Mouse (Mus musculus): Measurements from ENCODE around the gene Hmgcs2.
A peak's percentile ranks its signal among the peaks of the same experiment; 100 is the strongest.

Hmgcs2 gene

DNA sequence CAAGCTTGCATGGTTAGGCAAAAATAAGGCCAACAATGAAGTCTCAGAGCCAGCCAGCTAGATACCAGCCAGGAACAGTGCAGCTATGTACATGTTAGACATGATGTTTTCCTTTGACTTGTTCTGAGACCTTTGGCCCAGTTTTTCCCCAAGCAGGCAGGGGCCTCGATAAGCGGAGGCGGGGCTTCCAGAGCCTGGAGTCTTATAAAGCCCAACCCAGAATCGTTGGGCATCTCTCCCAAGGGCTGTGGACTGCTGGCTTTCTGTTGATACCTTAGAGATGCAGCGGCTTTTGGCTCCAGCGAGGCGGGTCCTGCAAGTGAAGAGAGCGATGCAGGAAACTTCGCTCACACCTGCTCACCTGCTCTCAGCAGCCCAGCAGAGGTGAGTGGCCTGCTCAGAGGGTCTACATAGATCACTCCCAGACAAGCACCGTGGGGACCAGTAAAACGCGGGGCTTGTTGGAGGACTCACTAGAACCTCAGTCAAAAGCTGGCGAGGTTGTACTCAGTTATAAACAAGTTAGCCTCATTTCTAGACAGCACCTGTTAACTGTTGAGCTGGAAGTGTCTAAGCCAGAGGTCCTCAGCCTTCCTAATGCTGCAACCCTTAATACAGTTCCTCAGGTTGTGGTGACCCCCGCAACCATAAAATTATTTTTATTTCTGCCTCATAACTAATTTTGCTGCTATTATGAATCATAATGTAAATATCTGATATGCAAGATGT lies at the start of gene Hmgcs2:
TSS of gene Hmgcs2 (plus strand) at position 232 of the 729 bp plus-strand sequence.
- DNase-seq, result peak; percentile 76

DNA sequence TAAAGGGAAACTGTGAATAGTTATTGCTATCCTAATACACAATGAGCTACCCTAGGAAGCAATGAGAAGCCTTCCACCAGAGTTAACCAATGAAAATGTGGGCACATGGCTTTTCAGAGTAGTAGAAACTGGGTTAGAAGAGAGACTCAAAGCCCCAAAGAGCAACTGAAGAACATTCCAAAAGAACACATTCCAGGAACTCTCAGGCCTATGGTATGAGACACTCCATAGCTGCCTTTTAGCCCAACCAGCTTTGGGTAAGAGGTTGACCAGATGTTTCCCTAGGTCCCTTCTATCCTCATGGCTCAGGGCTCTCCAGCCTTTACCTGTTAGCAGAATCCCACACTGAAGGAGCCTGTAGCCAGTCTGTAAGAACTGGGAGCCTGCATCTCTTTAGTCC lies 46.7 kb upstream of the Hmgcs2 start:
- DNase-seq, result no peak

DNA sequence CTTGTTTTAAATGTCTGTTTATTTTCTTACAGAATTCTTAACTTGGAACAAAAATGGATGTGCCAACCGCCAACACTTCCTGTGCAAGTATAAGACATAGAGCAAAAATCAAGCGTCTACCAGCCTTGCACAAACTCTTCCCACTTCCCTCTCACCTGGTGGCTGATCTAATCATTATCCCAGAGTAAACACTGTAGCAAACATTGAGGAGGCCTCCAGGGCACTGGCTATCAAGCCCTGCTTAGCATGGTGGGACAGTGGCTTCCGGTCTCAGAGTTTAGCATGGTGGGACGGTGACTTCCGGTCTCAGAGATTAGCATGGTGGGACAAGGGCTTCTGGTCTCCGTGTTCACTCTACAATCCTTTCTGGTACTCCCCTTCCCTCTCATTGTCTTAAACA lies 44.0 kb upstream of the Hmgcs2 start:
- no peak for DNase-seq

DNA sequence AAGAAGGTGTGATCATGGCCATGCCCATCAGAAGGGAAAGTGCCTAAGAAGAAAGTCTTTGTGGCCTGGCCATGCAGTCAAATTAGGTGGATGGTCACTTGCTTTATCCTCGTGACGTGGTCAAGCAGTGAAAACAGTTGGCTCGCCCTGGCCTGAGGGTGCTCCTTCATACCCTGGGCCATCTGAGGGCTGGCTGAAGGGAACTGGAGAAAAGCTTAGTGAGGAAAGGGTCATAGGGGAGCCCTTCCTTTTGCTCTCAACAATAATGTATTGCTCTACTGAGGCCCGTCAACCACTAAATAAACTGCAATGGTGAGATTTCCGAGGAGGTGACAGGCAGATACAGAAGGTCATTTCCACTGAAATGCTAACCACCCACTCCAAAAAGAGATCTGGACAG lies 43.0 kb upstream of the Hmgcs2 start:
- no peak for DNase-seq

DNA sequence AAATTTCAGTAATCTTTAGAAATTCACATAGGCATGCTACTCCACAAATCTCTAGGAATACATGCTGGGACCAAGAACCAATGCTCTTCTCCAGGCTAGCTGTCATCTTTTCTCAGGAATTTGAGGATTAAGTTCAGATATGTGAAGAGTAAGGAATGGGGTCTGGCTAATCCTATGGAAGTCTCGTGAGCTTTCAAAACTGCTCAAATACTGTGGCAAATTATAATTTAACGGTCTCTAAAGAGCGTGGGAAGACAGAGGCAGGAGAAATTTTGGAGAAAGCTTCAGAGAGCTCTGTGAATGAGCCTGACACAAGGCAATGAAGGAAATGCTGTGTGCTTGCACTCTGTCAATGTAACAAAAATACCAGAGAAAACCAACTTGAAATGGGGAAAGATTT lies 42.1 kb upstream of the Hmgcs2 start:
- DNase-seq, result no peak

DNA sequence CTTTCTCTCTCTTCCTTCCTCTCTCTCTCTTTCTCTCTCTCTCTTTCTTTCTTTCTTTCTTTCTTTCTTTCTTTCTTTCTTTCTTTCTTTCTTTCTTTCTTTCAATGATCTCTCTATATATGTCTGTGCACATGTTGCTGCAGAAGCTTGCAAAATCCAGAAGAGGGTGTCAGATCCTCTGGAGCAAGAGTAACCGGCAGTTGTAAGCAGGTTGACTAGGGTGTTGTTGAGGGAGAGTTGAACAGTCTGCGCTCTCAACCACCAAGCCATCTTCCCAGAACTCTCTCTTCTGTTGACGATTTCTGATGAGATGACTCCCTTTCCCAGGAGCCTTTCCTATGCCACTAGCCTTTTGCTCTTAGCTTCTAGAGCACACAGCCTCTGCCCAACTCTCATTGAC lies 38.2 kb upstream of the Hmgcs2 start:
- DNase-seq, result no peak

DNA sequence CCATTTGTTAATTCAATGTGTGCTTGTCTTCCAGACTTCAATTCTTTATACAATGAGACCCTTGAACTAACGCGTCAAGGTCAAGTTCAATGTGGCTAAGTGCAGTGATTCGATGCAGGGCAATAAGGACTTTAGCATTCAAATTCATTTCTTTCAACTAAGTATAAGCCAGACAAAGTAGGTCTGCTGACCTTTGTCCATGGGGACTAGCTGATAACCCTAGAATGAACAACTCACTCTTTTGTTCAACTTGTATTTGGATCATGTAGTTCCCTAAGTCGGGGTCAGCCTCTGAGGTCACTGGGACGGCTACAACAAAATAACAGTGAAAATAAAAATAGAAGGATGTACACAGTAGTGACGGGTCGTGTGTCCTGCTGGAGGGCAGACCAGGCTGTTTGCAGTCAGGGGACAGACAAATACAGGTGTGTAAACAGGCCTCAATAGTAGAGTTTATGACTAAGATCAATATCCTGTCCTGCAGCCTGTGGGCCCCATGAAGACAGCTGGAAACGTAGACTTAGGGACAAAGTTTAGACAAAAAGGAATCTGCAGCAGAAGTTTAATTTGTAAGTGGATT lies 37.7 kb upstream of the Hmgcs2 start:
- no peak for DNase-seq

DNA sequence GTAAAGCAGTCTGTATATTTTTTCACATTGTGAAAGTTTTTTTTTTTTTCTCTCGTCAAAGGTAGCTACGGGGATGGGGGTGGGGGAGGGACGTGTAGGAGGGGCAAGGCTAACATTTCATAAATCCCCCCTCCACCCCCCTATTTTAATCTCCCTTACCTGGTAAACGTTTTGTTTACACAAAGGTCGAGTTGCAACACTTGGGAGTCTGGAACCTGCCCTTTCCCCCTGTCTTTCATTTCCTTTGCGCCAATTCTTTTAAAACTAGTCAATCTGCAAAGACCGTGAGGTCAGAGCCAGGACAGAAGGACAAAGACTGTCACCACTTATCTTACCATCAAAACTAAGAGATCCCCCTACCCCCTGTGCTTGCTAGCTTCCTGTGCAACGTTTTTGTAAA lies 34.3 kb upstream of the Hmgcs2 start:
- DNase-seq, result no peak

DNA sequence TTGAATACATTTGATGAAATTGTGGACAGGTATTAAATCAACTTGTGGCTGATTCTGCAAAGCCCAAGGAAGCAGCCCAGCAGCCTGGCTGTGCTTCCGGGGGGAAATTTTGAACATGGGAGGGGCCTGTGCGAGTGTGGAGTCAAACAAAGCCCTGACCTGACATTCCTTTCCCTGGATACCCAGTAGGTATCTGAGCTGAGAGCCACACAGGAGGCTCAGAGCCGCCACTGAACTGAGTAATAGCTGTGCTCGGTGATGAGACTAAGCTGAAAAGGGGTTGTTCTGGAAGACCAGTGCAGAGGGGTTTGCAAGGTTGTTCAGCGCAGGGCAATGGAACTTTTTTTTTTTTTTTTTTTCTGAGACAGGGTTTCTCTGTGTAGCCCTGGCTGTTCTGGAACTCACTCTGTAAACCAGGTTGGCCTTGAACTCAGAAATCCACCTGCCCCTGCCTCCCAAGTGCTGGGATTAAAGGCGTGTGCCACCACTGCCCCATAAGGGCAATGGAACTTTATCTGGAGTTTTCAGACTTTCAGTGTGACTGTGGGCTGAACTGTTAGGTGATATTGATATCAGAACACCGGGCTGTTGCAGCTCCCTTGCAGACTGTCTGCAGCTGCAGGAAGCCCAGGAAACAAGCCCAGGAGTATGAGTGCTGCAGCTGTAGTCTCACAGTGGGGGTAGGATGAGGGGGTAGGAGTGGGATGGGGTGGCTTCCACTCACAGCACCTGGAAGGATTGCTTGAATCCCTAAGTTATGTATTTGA lies 33.1 kb upstream of the Hmgcs2 start:
- peak; percentile 25 for DNase-seq

DNA sequence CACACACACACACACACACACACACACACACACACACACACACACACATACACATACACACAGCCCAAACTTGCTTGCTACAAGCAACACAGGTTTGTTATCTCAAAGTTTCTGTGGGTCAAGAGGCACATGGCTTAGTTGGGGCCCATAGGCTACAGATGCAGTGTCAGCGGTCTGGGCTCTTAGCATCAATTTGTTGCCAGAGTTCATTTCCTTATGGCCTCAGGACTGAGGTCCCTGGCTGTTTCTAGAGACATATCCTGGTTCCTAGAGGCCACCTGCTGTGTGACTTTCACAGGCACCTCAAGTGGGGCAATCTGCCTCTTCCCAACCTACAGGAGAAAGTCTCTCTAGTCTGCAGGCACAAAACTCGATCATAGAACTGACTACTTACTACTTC lies 30.9 kb upstream of the Hmgcs2 start:
- DNase-seq, result no peak

DNA sequence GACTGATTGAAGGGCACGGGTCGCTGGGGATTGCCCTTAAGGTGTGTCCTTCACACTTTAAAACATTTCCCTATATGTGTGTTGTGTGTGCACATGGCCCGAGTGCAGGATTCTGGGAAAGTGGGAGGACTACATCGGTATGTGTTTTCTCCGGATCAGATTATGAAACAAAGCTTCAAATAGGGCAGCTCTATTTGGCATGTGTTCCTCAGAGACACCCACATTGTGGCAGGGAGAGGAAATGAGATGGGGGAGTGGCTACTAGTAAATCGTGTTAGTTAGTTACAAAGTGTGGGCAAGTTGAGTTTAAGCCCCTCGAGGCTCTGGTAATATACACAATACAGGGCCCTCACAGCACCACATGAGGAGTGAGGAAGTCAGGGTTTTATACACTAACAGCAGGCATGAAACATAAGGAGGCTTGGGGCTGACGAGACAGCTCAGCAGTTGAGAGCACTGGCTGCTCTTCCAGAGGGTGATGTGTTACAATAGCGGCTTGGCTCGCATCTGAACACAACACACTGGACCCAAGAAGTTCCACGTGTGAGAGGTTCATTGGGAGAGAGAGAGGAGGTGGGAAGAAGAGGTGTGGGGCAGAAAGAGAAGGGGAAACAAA lies 30.3 kb upstream of the Hmgcs2 start:
- DNase-seq, result no peak

DNA sequence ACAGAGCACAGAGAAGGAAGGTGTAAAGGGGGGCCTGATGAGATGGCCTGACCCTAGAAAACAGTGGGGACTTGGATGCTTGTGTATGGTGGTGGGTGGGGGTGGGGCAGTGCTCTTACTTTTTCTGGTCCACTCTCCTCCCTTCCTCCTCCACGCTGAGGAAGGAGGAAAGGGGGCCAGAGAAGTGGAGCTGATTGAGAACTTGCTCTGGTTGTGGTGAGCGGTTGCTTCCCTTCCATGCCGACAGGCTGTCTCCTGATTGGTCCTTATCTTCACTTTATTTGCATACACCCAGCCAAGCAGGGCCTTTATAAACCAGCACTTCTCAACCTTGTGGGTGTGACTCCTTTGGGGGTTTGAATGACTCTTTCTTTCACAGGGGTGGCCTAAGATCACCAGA lies 26.2 kb upstream of the Hmgcs2 start:
- no peak for DNase-seq

DNA sequence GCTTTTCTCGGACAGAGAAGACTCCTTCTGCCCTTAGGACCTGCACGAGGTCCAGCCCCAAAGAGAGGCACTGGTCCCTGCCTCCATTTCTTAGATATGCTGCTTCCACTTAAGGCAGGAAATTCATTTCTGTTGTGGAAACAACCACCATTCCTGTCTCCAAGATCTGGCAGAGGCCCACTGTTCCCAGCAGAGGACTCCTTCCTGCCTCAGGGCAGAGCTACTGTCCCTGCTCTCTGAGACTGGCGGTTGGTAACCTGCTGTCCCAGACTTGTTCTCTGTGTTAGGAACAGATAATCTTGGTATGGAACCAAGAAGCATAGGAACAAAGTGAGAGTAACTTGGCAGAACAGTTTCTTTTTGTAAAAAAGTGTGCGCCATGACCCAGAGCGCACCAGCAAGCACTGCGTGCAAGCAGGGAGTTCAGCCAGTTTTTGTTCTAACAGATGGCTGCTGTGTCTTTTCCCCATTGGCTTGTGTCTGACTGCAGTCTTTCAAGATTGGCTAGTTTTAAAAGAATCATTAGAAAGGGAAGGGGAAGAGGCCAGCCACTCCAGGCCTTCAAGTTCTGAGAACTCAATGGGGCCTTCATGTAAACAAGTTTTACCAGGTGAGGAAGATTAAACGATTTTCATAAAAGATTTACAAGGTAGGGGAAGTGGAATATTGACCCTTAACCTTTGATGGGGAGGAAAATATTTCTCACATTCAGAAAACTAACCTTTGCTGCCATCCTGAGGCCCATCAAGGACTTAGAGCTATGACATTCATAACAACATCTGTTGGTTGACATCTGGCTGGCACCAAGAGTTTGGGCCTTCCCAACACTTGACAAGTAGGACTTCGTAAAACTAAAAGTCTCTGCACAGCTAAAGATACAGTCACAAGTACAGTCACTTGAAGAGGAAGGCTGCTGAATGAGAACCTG lies 25.3 kb upstream of the Hmgcs2 start:
- DNase-seq, result no peak

DNA sequence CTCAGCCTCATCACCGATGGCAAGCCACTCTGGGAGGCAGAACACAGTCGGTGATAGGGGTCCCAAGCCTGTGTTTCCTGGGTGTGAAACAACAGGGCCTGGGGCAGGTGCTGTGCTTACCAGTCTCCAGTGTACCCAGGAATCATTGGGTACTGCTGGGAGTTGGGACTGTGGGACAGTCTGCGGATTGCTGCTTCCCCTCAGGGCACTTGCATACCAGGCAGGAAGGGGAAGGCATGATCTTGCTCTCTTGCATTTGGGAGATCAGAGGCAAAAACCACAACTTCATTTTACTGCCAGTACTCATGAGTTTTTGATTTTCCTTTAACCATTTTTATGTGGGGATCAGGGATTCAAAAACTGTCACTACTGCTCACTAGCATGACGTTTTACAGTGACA lies 21.5 kb upstream of the Hmgcs2 start:
- no peak for DNase-seq

DNA sequence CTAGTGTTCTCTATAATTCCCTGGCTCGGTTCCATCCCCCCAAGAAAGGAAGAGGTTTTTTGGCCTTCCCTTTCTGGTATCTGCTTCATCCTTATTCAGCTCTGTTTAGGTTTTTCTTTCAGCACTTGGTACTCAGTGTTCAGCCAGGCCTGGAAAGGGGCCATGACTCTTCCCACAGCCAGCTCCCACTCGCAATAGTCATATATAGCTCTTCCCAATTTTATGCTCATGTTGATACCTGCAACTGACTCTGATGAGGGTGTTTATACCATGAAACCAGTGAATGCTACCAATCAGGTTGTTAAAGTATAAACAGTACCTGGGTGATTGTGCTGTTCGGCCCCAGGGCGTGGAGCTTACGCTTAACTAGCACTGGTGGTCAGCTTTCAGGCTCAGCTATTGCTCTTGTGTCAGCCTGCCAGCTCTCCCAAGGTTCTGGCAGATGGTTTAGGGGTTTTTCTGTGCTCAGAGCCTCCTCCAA lies 20.9 kb upstream of the Hmgcs2 start:
- DNase-seq, result peak; percentile 43

DNA sequence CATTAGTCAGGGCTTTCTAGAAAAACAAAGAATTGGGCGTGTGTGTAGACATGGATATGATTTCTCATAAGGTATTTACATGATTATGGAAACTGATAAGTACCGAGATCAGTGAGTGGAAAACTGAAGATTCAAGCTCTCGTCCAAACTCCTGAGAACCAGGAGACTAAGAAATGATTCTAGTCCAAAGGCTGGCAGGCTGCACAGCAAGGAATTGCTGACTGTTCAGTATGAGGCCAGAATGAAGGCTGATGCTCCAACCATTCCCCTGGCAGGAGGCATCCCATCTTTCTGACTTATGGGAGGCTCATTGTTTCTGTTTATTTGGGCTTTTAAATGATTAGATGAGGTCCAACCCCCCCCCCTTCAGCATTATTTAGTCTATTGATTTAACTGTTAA lies 19.7 kb upstream of the Hmgcs2 start:
- DNase-seq, result no peak

DNA sequence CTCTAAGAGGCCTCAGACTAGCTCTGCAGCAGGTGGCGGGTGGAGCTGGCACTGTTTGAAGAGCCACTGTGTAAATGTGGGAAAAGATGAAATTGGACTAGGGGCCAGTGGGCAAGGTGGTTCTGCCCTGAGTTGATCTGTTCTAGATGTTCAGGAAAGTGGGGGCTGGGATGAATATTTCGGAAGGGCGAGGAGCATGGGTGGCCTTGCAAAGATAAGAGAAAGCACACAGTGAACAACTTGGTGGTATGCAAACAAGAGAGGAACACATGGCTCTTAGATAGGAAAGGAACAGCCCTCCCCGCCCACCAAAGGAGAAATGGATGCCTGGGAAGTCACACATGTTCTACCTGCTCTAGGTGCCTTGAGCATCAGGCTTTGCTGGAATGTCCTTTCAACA lies 18.8 kb upstream of the Hmgcs2 start:
- DNase-seq, result no peak

DNA sequence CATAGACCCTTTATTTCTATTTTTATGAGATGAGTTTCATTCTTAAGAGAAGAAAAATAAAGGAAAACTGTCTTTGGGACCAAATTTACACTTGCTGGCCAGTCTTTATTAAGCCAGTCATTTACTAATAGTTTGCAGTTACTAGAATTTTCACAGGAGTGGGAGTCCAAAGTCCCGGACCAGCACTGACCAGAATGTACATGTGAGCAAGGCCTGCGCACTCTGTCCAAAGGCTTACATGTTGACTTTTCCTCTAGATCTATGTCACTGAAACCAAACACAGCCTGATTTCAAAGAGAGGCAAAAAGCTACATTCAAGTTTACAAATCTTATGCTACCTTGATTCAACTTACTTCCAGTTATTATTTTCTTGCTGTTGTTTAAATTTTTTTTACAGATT lies 18.1 kb upstream of the Hmgcs2 start:
- no peak for DNase-seq

DNA sequence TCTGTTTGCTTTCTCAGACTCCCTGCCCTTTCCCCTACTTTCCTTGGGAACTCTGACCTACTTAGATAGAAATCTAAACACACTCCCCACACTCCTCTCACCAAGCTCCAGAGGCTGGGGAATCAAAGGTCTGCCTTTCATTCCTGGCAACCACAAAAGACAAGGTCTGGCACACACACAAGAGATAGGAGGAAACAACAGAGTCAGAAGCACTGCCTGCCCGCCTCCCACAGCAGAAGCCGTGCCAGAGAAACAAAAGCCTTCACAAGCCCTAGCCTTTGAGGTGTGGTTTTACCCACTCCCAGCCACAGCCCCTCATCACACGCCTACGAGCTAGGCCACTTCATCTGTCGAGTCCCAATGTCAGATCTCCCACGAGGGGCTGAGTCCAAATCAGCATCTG lies 13.0 kb upstream of the Hmgcs2 start:
- DNase-seq, result peak; percentile 53

DNA sequence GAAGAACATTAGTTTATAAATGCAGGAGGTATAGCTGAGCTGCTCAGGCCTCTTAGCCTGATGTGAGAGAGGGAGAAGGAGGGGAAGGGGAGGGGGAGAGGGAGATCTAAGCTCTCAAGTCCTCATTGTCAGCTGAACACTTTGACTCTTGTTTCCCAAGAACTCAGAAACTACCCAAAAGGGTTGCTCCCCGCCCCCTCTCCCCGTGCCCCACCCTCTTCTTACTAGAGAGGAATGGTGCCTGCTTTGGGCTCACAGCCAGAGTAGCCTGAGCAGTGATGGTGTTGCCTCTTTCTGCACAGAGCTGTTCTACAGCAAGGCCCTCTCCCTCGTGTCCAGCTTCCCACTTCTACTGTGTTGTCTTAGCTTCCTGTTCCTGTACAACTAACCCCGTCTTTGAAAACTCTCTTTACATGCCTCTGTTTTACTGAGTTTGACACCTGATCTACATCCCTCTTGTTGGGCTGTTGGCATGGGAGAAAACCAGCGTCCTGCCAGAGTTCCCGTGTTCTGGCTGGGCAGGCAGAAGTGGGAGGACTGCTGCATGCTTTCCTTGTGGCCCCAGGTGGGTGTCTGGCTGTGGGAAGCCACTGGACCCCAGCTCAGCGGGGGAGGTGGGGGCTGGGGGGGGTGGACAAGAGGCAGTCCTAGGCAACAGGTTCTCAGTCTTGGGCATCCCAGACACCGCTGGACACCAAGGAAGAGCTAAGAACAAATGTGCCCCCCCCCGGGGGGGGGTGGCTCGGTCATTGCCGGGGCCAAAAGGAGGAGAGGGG lies 6.4 kb upstream of the Hmgcs2 start:
- DNase-seq, result peak; percentile 24

DNA sequence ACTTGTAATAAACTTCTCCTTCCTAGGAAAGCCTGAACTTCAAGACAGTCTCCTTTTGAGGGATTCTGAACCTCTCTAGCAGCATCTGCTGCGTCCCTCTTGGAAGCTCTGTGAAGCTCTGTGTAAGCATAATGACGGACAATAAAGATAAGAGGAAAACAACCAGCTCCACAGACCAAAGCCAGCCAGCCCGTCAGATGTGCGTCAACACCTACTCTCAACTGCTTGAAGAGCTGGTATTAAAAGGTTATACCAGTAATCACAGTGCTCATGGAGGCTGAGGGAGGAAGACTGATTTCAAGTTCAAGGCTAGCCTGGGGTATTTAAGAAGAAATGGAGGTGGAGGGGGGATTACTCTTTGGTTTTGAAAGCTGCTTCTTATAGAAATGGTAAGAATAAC lies 553 bp upstream of the Hmgcs2 start:
- DNase-seq, result no peak

All from lung, postnatal 10 days (tissue).